Mouse (Mus musculus) thymus, adult 2 months (tissue): ENCODE data around the gene Nek11.

ENCODE experiments used
- CTCF ChIP-seq: fragments of 200-500 bp; IDR thresholded peaks from 2 replicates; pipeline ENCODE4 v1.5.1; 2012; ENCODE audit warnings: mild to moderate bottlenecking, control low read depth, low read length, moderate library complexity, borderline replicate concordance; ENCODE audit not compliant: control insufficient read depth, poor library complexity, insufficient read depth; ENCODE audit errors: extremely low read depth
- POLR2A ChIP-seq: fragments of 200-500 bp; IDR thresholded peaks from 2 replicates; pipeline ENCODE4 v1.6.1; 2012; ENCODE audit warnings: mild to moderate bottlenecking, low read length, control low read depth, moderate library complexity; ENCODE audit not compliant: control insufficient read depth, poor library complexity, insufficient read depth; ENCODE audit errors: extremely low read depth

- TF ChIP-seq CTCF = no peak
- TF ChIP-seq POLR2A = no peak
These were observed 4.7 kb downstream of the Nek11 start for GRCm38 (mm10) chr9:105390616-105391015.
